Mouse (Mus musculus) layer of hippocampus, adult 2 months (tissue): ENCODE measurements around the gene Ssna1. TPM values are rescaled to one million over a fixed set of nuclear protein-coding genes. Genes with fewer than 3 reads are reported as not detected.

Source experiments
- DNase-seq, 2 experiments: peaks; one replicate each; pipeline ENCODE4 v3.0.0; 2022; ENCODE audit warnings: low spot score in 2 of 2
- H3K27ac ChIP-seq: fragments of 200-600 bp; 2 replicates; pipeline ENCODE4 v1.8.1; 2022
- H3K4me3 ChIP-seq: fragments of 200-600 bp; 2 replicates; pipeline ENCODE4 v1.8.1; 2022; ENCODE audit warnings: mild to moderate bottlenecking
- CTCF ChIP-seq: fragments of 200-600 bp; conservative IDR thresholded peaks from 2 replicates; pipeline ENCODE4 v1.8.1; 2022; ENCODE audit warnings: antibody characterized with exemption, mild to moderate bottlenecking, moderate library complexity
- total RNA-seq, 2 experiments: library from RNA; stranded (reverse); gene quantifications; 2 replicates each; pipeline ENCODE4 v1.2.3; 2021

Ssna1 gene
- total RNA-seq, 2 experiments from 2014 or later: 64.5 to 69.3 TPM

GRCm38 (mm10) chr2:25303931-25304656, 31.9 kb upstream of the Ssna1 start:
- TF ChIP-seq CTCF: no peak
- no peak overlapping the region; the same call in 1 of the 2 replicates for H3K4me3 ChIP-seq
- DNase-seq: peak in 1 of 2 experiments; percentile 16
- H3K27ac ChIP-seq: peak overlapping the region; percentile 48; the same call in 1 of the 2 replicates

- H3K27ac ChIP-seq: no peak overlapping the region
- DNase-seq: no peak
- TF ChIP-seq CTCF: no peak
- no peak overlapping the region for H3K4me3 ChIP-seq
These were observed 31.2 kb upstream of the Ssna1 start for GRCm38 (mm10) chr2:25303452-25303851.

GRCm38 (mm10) chr2:25298046-25298445, 25.8 kb upstream of the Ssna1 start:
- no peak for DNase-seq
- no peak overlapping the region for H3K4me3 ChIP-seq
- H3K27ac ChIP-seq: no peak overlapping the region
- no peak for TF ChIP-seq CTCF

- no peak overlapping the region for H3K27ac ChIP-seq
- TF ChIP-seq CTCF: no peak
- H3K4me3 ChIP-seq: no peak overlapping the region
- no peak for DNase-seq
These were observed 24.9 kb upstream of the Ssna1 start for GRCm38 (mm10) chr2:25297093-25297492.

- no peak for DNase-seq
- Histone ChIP-seq H3K4me3 (no peak overlapping the region), H3K27ac (peak overlapping the region; percentile 92; the same call in 1 of the 2 replicates)
- no peak for TF ChIP-seq CTCF
These were observed 21.5 kb upstream of the Ssna1 start for GRCm38 (mm10) chr2:25293706-25294105.

DNA sequence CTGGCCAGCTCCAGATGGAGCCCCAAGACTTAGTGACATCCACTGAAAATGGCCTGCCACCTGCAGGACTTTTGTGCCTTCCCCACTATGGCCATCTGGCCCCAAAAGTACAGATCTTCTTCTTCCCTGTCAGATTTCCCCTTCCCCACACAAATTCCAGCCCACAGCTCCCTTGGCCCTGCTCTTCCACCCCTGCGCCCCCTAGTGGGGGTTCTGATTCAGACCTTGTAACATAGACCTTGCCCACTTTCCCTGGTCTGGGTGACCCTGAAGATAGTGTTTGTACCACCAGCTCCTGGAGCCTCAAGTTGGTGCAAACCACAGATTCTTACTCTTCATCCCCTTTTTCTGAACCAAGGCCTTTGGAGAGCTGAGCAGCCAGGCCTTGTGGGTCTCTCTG, 20.6 kb upstream of the Ssna1 start:
- peak; percentile 96 for TF ChIP-seq CTCF
- DNase-seq: peak; percentile 51 to 84
- no peak overlapping the region; the same call in 1 of the 2 replicates for H3K4me3 ChIP-seq
- peak overlapping the region; percentile 92 for H3K27ac ChIP-seq

DNA sequence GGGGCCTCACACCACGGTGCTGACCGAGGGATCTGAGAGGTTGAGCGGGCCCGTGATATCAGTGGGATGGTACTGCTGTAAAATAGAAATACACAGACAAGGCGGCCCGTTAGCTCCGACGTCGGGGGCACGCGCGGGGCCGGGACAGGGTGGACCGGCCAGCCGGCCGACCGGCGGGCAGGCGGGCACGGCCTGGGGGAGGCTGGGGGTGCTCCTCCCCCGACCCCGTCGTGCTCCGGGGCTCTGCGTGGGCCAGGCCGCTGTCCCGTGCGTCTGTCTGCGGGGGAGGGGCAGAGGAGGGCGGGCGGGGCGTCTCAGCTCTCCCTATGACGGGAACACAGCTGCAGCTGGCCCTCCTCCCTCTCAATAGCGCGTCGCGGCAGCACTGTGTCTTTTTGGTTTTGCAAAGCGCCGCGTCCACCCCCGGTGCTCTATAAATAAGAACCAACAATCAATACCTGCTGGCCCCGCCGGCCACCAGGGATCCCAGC, 19.9 kb upstream of the Ssna1 start:
- TF ChIP-seq CTCF: no peak
- peak overlapping the region; percentile 37 for H3K4me3 ChIP-seq
- peak in 1 of 2 experiments; percentile 11 for DNase-seq
- peak overlapping the region; percentile 92 for H3K27ac ChIP-seq

DNA sequence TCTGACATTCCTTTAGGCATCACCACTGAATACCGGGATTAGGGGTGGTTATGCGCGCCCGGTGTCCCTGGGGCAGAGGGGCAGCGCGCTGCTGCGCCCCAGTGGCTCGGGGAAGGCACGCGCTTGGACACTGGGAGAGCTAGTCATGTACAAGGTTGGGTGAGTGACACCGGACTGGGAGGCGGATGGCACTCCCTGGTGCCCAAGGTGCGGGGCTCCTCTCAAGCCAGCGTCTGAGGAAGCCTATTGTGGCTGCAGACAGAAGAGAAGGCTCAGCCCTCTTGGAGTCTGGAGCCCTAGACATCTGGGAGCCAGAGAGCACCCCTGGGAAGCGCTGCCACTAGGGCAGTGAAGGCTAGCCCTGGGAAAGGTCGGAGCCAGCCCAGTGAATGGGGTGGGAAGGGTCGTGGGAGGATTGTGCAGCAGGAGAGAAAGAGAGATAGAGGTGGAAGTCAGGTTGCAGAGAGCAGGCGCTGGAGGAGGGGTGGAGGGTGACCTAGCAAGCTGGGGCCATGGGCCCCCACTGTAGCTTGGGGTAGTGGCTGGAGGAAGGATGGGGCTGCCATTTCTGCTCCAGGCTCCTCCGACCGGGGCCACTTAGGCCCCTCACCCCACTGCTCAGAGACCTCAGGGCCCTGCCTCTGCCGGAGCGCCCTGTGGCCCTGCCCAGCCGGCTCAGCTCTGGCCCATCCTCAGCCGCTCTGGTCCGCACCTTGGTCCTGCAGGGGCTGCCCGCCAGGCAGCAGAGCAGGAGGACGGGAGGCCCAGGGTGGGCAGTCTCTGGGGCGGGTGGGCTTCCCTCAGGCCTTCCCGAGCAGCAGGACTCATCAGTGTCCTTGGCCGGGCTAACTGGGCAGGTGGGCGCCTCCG, 19.2 kb upstream of the Ssna1 start:
- DNase-seq: peak in 1 of 2 experiments; percentile 4
- peak overlapping the region; percentile 92 for H3K27ac ChIP-seq
- H3K4me3 ChIP-seq: no peak overlapping the region; the same call in 1 of the 2 replicates
- TF ChIP-seq CTCF: peak; percentile 54

GRCm38 (mm10) chr2:25290816-25291130, 18.5 kb upstream of the Ssna1 start:
- no peak overlapping the region for H3K4me3 ChIP-seq
- H3K27ac ChIP-seq: peak overlapping the region; percentile 92
- no peak for TF ChIP-seq CTCF
- DNase-seq: no peak

- peak overlapping the region; percentile 8; the same call in 1 of the 2 replicates for H3K4me3 ChIP-seq
- peak; percentile 35 to 61 for DNase-seq
- peak overlapping the region; percentile 92 for H3K27ac ChIP-seq
- TF ChIP-seq CTCF: no peak
These were observed 18.0 kb upstream of the Ssna1 start for GRCm38 (mm10) chr2:25290101-25290815.

DNA sequence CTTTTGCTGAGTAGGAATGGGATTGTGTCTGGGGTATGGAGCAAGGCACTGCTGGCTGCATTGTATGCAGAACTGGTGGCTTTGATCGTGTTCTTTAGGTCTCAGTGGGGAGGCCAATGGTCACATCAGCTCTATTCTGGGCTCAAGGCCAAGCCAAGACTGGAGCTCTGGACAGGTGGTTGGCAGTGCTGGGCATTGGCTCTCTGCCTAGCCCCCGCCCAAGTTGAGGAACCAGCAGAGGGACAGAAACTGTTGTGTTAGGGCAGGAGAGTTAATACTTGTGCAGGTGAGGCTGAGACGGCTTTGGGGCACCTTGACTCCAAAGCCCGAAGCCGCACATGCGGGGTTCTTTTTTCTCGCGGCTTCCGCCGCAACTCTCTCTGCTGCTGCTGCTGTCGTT, 17.4 kb upstream of the Ssna1 start, which contains the start of gene Lrrc26:
Gene Lrrc26 (plus strand): TSS at position 265 of the 400 bp plus-strand sequence.
- H3K4me3 ChIP-seq: peak within 1 kb of the TSS; percentile 8; the same call in 1 of the 2 replicates
- TF ChIP-seq CTCF: no peak
- peak in 1 of 2 experiments; percentile 3 for DNase-seq
- H3K27ac ChIP-seq: peak within 1 kb of the TSS; percentile 92

GRCm38 (mm10) chr2:25288734-25289345, 16.6 kb upstream of the Ssna1 start:
- H3K4me3 ChIP-seq: no peak overlapping the region
- DNase-seq: peak in 1 of 2 experiments; percentile 19
- peak overlapping the region; percentile 92; the same call in 1 of the 2 replicates for H3K27ac ChIP-seq
- no peak for TF ChIP-seq CTCF
